Mouse (Mus musculus): ENCODE measurements around the gene Cabp7. TPM values are rescaled to one million over a fixed set of nuclear protein-coding genes. Genes with fewer than 3 reads are reported as not detected.
"Not testable (repeated sequence)": the region's sequence is repeated elsewhere in the genome, so short reads cannot be mapped to it uniquely, and the experiment has no call there.

The Cabp7 gene
- polyA plus RNA-seq, 1 experiment from 2014 or later: 0.79 TPM

- no peak overlapping the region for H3K27ac ChIP-seq (ENCODE audit: low read depth, low read length)
- no peaks in the 10 kb centered on the region for H3K36me3 ChIP-seq (ENCODE audit: control insufficient read depth, insufficient read depth, low read length)
- no peaks in the 10 kb centered on the region for H3K27me3 ChIP-seq (ENCODE audit: control insufficient read depth, insufficient read depth, low read length)
- H3K4me3 ChIP-seq (ENCODE audit: low read depth, low read length): no peak overlapping the region
- DNase-seq (ENCODE audit: low spot score) (no peak), ATAC-seq (replicated peaks; ENCODE audit: low FRiP score) (no peak)
- no peaks in the 10 kb centered on the region for H3K9me3 ChIP-seq (ENCODE audit: control insufficient read depth, low read length)
- no peaks in the 10 kb centered on the region for H3K4me1 ChIP-seq (replicated peaks; ENCODE audit: control insufficient read depth, insufficient read depth, low read length)
- H3K9ac ChIP-seq (ENCODE audit: low read length): no peak overlapping the region
- H3K4me2 ChIP-seq (ENCODE audit: low read depth, low read length, severe bottlenecking): no peak overlapping the region
Measured at GRCm38 (mm10) chr11:4712822-4713221, 33.8 kb downstream of the Cabp7 start.

GRCm38 (mm10) chr11:4710188-4710587 is 36.4 kb downstream of the Cabp7 start:
- not testable (repeated sequence) for H3K27me3 ChIP-seq (ENCODE audit: control insufficient read depth, insufficient read depth, low read length); H3K36me3 ChIP-seq (ENCODE audit: control insufficient read depth, insufficient read depth, low read length); DNase-seq (ENCODE audit: low spot score); H3K9ac ChIP-seq (ENCODE audit: low read length); ATAC-seq (replicated peaks; ENCODE audit: low FRiP score); H3K9me3 ChIP-seq (ENCODE audit: control insufficient read depth, low read length); H3K4me2 ChIP-seq (ENCODE audit: low read depth, low read length, severe bottlenecking); H3K4me3 ChIP-seq (ENCODE audit: low read depth, low read length); H3K27ac ChIP-seq (ENCODE audit: low read depth, low read length); H3K4me1 ChIP-seq (replicated peaks; ENCODE audit: control insufficient read depth, insufficient read depth, low read length)
- WGBS: 90% methylated on average over 4 of the region's 4 CpGs

GRCm38 (mm10) chr11:4705178-4705577 is 41.4 kb downstream of the Cabp7 start:
- no peaks in the 10 kb centered on the region; the same call in 1 of the 2 replicates for H3K36me3 ChIP-seq (ENCODE audit: control insufficient read depth, insufficient read depth, low read length)
- H3K27ac ChIP-seq (ENCODE audit: low read depth, low read length): no peak overlapping the region
- ATAC-seq (replicated peaks; ENCODE audit: low FRiP score) (no peak), DNase-seq (ENCODE audit: low spot score) (no peak)
- H3K4me3 ChIP-seq (ENCODE audit: low read depth, low read length): peak overlapping the region; percentile 72
- H3K4me1 ChIP-seq (replicated peaks; ENCODE audit: control insufficient read depth, insufficient read depth, low read length): peaks cover 3% of the 10 kb centered on the region; the same call in 1 of the 2 replicates
- H3K9me3 ChIP-seq (ENCODE audit: control insufficient read depth, low read length): no peaks in the 10 kb centered on the region
- peak overlapping the region; percentile 65 for H3K9ac ChIP-seq (ENCODE audit: low read length)
- peak overlapping the region; percentile 93 for H3K4me2 ChIP-seq (ENCODE audit: low read depth, low read length, severe bottlenecking)
- WGBS: 11% methylated on average over 4 of the region's 4 CpGs
- H3K27me3 ChIP-seq (ENCODE audit: control insufficient read depth, insufficient read depth, low read length): no peaks in the 10 kb centered on the region

GRCm38 (mm10) chr11:4704072-4704964 is 42.3 kb downstream of the Cabp7 start, which contains the start of the genes Uqcr10 and Zmat5:
TSS of gene Uqcr10 (minus strand) at chr11:4704342.
TSS of gene Zmat5 (plus strand) at chr11:4704678.
- peak within 1 kb of the TSS; percentile 93 for H3K4me2 ChIP-seq (ENCODE audit: low read depth, low read length, severe bottlenecking)
- H3K9me3 ChIP-seq (ENCODE audit: control insufficient read depth, low read length): no peaks in the 10 kb centered on the region
- H3K36me3 ChIP-seq (ENCODE audit: control insufficient read depth, insufficient read depth, low read length): no peaks in the 10 kb centered on the region; the same call in 1 of the 2 replicates
- H3K27ac ChIP-seq (ENCODE audit: low read depth, low read length): no peak within 1 kb of the TSS
- peak within 1 kb of the TSS; percentile 86 for H3K9ac ChIP-seq (ENCODE audit: low read length)
- peaks cover 3% of the 10 kb centered on the region; the same call in 1 of the 2 replicates for H3K4me1 ChIP-seq (replicated peaks; ENCODE audit: control insufficient read depth, insufficient read depth, low read length)
- ATAC-seq (replicated peaks; ENCODE audit: low FRiP score) (peak; percentile 96), DNase-seq (ENCODE audit: low spot score) (peak; percentile 92)
- WGBS: under 1% methylated on average over 47 of the region's 47 CpGs
- H3K4me3 ChIP-seq (ENCODE audit: low read depth, low read length): peak within 1 kb of the TSS; percentile 72
- no peaks in the 10 kb centered on the region for H3K27me3 ChIP-seq (ENCODE audit: control insufficient read depth, insufficient read depth, low read length)

GRCm38 (mm10) chr11:4703688-4704071 is 42.9 kb downstream of the Cabp7 start:
- no peak overlapping the region for H3K27ac ChIP-seq (ENCODE audit: low read depth, low read length)
- H3K27me3 ChIP-seq (ENCODE audit: control insufficient read depth, insufficient read depth, low read length): no peaks in the 10 kb centered on the region
- no peaks in the 10 kb centered on the region; the same call in 1 of the 2 replicates for H3K36me3 ChIP-seq (ENCODE audit: control insufficient read depth, insufficient read depth, low read length)
- WGBS: 5% methylated on average over 12 of the region's 12 CpGs
- H3K9ac ChIP-seq (ENCODE audit: low read length): peak overlapping the region; percentile 86
- ATAC-seq (replicated peaks; ENCODE audit: low FRiP score) (no peak; the same call in 1 of the 2 replicates), DNase-seq (ENCODE audit: low spot score) (no peak)
- peak overlapping the region; percentile 65 for H3K4me2 ChIP-seq (ENCODE audit: low read depth, low read length, severe bottlenecking)
- H3K9me3 ChIP-seq (ENCODE audit: control insufficient read depth, low read length): no peaks in the 10 kb centered on the region
- peaks cover 3% of the 10 kb centered on the region; the same call in 1 of the 2 replicates for H3K4me1 ChIP-seq (replicated peaks; ENCODE audit: control insufficient read depth, insufficient read depth, low read length)
- H3K4me3 ChIP-seq (ENCODE audit: low read depth, low read length): peak overlapping the region; percentile 72

GRCm38 (mm10) chr11:4700726-4701125 is 45.9 kb downstream of the Cabp7 start:
- H3K36me3 ChIP-seq (ENCODE audit: control insufficient read depth, insufficient read depth, low read length): no peaks in the 10 kb centered on the region; the same call in 1 of the 2 replicates
- peaks cover 3% of the 10 kb centered on the region; the same call in 1 of the 2 replicates for H3K4me1 ChIP-seq (replicated peaks; ENCODE audit: control insufficient read depth, insufficient read depth, low read length)
- no peak for ATAC-seq (replicated peaks; ENCODE audit: low FRiP score)
- no peaks in the 10 kb centered on the region for H3K27me3 ChIP-seq (ENCODE audit: control insufficient read depth, insufficient read depth, low read length)
- no peak overlapping the region for H3K27ac ChIP-seq (ENCODE audit: low read depth, low read length)
- no peak overlapping the region for H3K4me3 ChIP-seq (ENCODE audit: low read depth, low read length)
- DNase-seq (ENCODE audit: low spot score): no peak
- no peaks in the 10 kb centered on the region for H3K9me3 ChIP-seq (ENCODE audit: control insufficient read depth, low read length)
- WGBS: 87% methylated on average over 8 of the region's 8 CpGs
- no peak overlapping the region for H3K9ac ChIP-seq (ENCODE audit: low read length)
- H3K4me2 ChIP-seq (ENCODE audit: low read depth, low read length, severe bottlenecking): no peak overlapping the region

GRCm38 (mm10) chr11:4697043-4697983 is 49.3 kb downstream of the Cabp7 start:
- no peak overlapping the region for H3K4me2 ChIP-seq (ENCODE audit: low read depth, low read length, severe bottlenecking)
- no peak for DNase-seq (ENCODE audit: low spot score)
- H3K4me3 ChIP-seq (ENCODE audit: low read depth, low read length): no peak overlapping the region
- no peak overlapping the region for H3K9ac ChIP-seq (ENCODE audit: low read length)
- no peak for ATAC-seq (replicated peaks; ENCODE audit: low FRiP score)
- no peaks in the 10 kb centered on the region for H3K27me3 ChIP-seq (ENCODE audit: control insufficient read depth, insufficient read depth, low read length)
- H3K9me3 ChIP-seq (ENCODE audit: control insufficient read depth, low read length): no peaks in the 10 kb centered on the region
- H3K4me1 ChIP-seq (replicated peaks; ENCODE audit: control insufficient read depth, insufficient read depth, low read length): no peaks in the 10 kb centered on the region
- H3K36me3 ChIP-seq (ENCODE audit: control insufficient read depth, insufficient read depth, low read length): no peaks in the 10 kb centered on the region; the same call in 1 of the 2 replicates
- WGBS: 63% methylated on average over 7 of the region's 7 CpGs
- no peak overlapping the region for H3K27ac ChIP-seq (ENCODE audit: low read depth, low read length)

GRCm38 (mm10) chr11:4692162-4692561 is 54.4 kb downstream of the Cabp7 start:
- H3K27me3 ChIP-seq (ENCODE audit: control insufficient read depth, insufficient read depth, low read length): no peaks in the 10 kb centered on the region
- DNase-seq (ENCODE audit: low spot score) (no peak), ATAC-seq (replicated peaks; ENCODE audit: low FRiP score) (no peak)
- H3K36me3 ChIP-seq (ENCODE audit: control insufficient read depth, insufficient read depth, low read length): no peaks in the 10 kb centered on the region
- no peak overlapping the region for H3K4me3 ChIP-seq (ENCODE audit: low read depth, low read length)
- H3K9ac ChIP-seq (ENCODE audit: low read length): no peak overlapping the region
- no peak overlapping the region for H3K27ac ChIP-seq (ENCODE audit: low read depth, low read length)
- no peak overlapping the region for H3K4me2 ChIP-seq (ENCODE audit: low read depth, low read length, severe bottlenecking)
- WGBS: 89% methylated on average over 11 of the region's 11 CpGs
- no peaks in the 10 kb centered on the region for H3K4me1 ChIP-seq (replicated peaks; ENCODE audit: control insufficient read depth, insufficient read depth, low read length)
- no peaks in the 10 kb centered on the region for H3K9me3 ChIP-seq (ENCODE audit: control insufficient read depth, low read length)
